Mouse (Mus musculus) C2C12 (cell line): ENCODE data around the gene Magoh.

ENCODE experiments used
- CEBPB ChIP-seq: IDR thresholded peaks from one replicate; pipeline ENCODE4 v1.6.1; 2011; ENCODE audit warnings: low read depth, mild to moderate bottlenecking, control low read depth, moderate library complexity
- CTCF ChIP-seq: IDR thresholded peaks from one replicate; pipeline ENCODE4 v1.5.1; 2011; ENCODE audit not compliant: control insufficient read depth, insufficient read depth, insufficient read length
- FOSL1 ChIP-seq: IDR thresholded peaks from one replicate; pipeline ENCODE4 v1.8.0; 2011; ENCODE audit warnings: mild to moderate bottlenecking, low read length; ENCODE audit not compliant: poor library complexity, insufficient read depth, severe bottlenecking
- MAX ChIP-seq: IDR thresholded peaks from one replicate; pipeline ENCODE4 v1.6.1; 2011; ENCODE audit warnings: mild to moderate bottlenecking, control low read depth
- MYOD1 ChIP-seq: IDR thresholded peaks from one replicate; pipeline ENCODE4 v1.6.1; 2011; ENCODE audit warnings: low read depth; ENCODE audit not compliant: control insufficient read depth, insufficient read length
- MYOG ChIP-seq: IDR thresholded peaks from one replicate; pipeline ENCODE4 v1.6.1; 2011; ENCODE audit not compliant: control insufficient read depth, insufficient read length; ENCODE audit errors: extremely low read depth
- USF1 ChIP-seq: IDR thresholded peaks from one replicate; pipeline ENCODE4 v1.6.1; 2011; ENCODE audit warnings: low read depth, mild to moderate bottlenecking, control low read depth, moderate library complexity

DNA sequence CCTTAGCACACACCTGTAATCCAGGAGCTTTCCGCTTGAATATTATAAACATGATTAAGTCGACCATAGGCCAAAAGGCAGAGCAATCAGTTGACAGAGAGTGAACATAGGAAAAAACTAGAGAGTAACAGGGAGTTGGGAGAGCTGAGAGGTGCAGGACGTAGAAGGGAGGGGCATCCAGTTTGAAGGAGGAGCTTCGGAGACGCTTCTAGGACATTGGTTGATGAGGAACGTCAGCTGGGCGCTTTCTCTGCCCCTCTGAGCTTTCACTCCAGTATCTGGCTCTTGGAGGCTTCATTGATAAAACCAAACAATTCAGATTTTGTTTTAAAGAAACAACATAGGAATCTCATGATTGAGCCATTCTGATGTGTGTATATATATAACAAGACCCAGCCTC is 6.8 kb downstream of the Magoh start:
- TF ChIP-seq CTCF (no peak), USF1 (no peak), MAX (no peak), MYOD1 (no peak), MYOG (no peak), CEBPB (no peak), FOSL1 (no peak)
